Mouse (Mus musculus) stomach, postnatal 0 days (tissue): ENCODE data around the gene Gm9837.

Experiments used
- CTCF ChIP-seq: IDR thresholded peaks from 2 replicates; pipeline ENCODE4 v1.5.1; 2016; ENCODE audit warnings: antibody characterized with exemption, low read depth, mild to moderate bottlenecking, moderate library complexity
- EP300 ChIP-seq: optimal IDR thresholded peaks from 2 replicates; pipeline ENCODE3; 2016; ENCODE audit warnings: antibody characterized with exemption

GRCm38 (mm10) chr11:53463551-53464424 lies 6.5 kb downstream of the Gm9837 start:
- TF ChIP-seq EP300 (no peak), CTCF (no peak)
